Mouse (Mus musculus) lung, postnatal 0 days (tissue): ENCODE measurements around the gene Gsg1l. TPM values are rescaled to one million over a fixed set of nuclear protein-coding genes. Genes with fewer than 3 reads are reported as not detected.

ENCODE experiments used
- ATAC-seq: fragments of 200-750 bp; cut with Nextera tagmentation; 2 replicates; pipeline ENCODE4 v1.8.0; 2017; ENCODE audit warnings: moderate library complexity
- DNase-seq: peaks from one replicate; pipeline ENCODE4 v3.0.0-alpha.2; 2016; ENCODE audit warnings: low spot score
- H3K27ac ChIP-seq: fragments of 300-500 bp; sonication (generic); 2 replicates; pipeline ENCODE4 v1.5.1; 2014; ENCODE audit warnings: antibody characterized with exemption, mild to moderate bottlenecking, low read length, mixed read lengths
- H3K27me3 ChIP-seq: fragments of 300-500 bp; sonication (generic); replicated peaks from 2 replicates; pipeline ENCODE4 v1.6.1; 2014; ENCODE audit warnings: low read length, mixed read lengths; ENCODE audit not compliant: insufficient read depth
- H3K36me3 ChIP-seq: fragments of 300-500 bp; sonication (generic); 2 replicates; pipeline ENCODE4 v1.6.1; 2014; ENCODE audit warnings: low read length, mixed read lengths; ENCODE audit not compliant: insufficient read depth
- H3K4me1 ChIP-seq: fragments of 300-500 bp; sonication (generic); 2 replicates; pipeline ENCODE4 v1.6.1; 2014; ENCODE audit warnings: antibody characterized with exemption, low read depth, low read length, mixed read lengths; ENCODE audit not compliant: insufficient read depth
- H3K4me2 ChIP-seq: fragments of 300-500 bp; sonication (generic); replicated peaks from 2 replicates; pipeline ENCODE4 v1.6.1; 2014; ENCODE audit warnings: low read depth, mild to moderate bottlenecking, low read length, moderate library complexity, mixed read lengths
- H3K4me3 ChIP-seq: fragments of 300-500 bp; sonication (generic); 2 replicates; pipeline ENCODE4 v1.5.1; 2014; ENCODE audit warnings: low read depth, low read length
- H3K9ac ChIP-seq: fragments of 300-500 bp; sonication (generic); replicated peaks from 2 replicates; pipeline ENCODE4 v1.6.1; 2014; ENCODE audit warnings: low read depth, mild to moderate bottlenecking
- H3K9me3 ChIP-seq: fragments of 300-500 bp; sonication (generic); 2 replicates; pipeline ENCODE4 v1.6.1; 2016; ENCODE audit warnings: low read length, mixed read lengths
- CTCF ChIP-seq: IDR thresholded peaks from 2 replicates; pipeline ENCODE4 v1.5.1; 2016; ENCODE audit warnings: antibody characterized with exemption, mild to moderate bottlenecking
- EP300 ChIP-seq: IDR thresholded peaks from 2 replicates; pipeline ENCODE4 v1.6.1; 2016; ENCODE audit warnings: antibody characterized with exemption, mild to moderate bottlenecking, control low read depth
- WGBS: fragments of 180-500 bp; shearing (Covaris S2); extraction: QIAGEN DNeasy Blood & Tissue Kit; methylation state at CpG from one replicate; pipeline ENCODE4 v1.1.7; 2014; 5-methylcytosine and 5-hydroxymethylcytosine counted together
- polyA plus RNA-seq: library from polyadenylated mRNA; unstranded; fragments of >200 nt; fragmentation: Nextera tagmentation; extraction: Ambion mirVana; gene quantifications from 2 replicates; pipeline ENCODE4 v1.2.1, GENCODE M21; 2015

Gene Gsg1l
- polyA plus RNA-seq, 1 experiment from 2014 or later = 0.66 TPM

DNA sequence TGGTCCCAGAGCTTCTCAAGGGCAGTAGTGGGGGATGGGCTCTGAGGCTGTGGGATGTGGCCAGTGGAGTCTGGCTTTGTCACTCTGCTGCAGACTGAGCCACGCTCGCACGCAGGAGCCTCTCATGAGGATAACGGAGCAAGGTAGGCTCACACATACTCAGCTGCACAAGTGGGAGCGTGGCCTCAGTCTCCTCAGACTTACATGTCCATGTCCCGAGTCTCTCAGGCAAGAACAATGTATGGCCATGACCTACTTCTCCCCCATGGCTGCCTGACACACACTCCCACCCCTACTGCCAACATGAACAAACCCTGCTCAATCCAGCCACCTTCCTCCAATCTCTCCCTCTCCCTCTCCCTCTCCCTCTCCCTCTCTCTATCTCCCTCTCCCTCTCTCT lies 106.8 kb downstream of the Gsg1l start:
- no peak for ATAC-seq
- Histone ChIP-seq H3K27ac (no peak overlapping the region), H3K27me3 (no peaks in the 10 kb centered on the region), H3K9me3 (no peaks in the 10 kb centered on the region), H3K9ac (no peak overlapping the region), H3K4me2 (no peak overlapping the region), H3K36me3 (no peaks in the 10 kb centered on the region), H3K4me1 (no peaks in the 10 kb centered on the region), H3K4me3 (no peak overlapping the region)
- no peak for DNase-seq
- no peak for TF ChIP-seq CTCF
- no peak for TF ChIP-seq EP300
- WGBS = 68% methylated on average over 6 of the region's 6 CpGs

DNA sequence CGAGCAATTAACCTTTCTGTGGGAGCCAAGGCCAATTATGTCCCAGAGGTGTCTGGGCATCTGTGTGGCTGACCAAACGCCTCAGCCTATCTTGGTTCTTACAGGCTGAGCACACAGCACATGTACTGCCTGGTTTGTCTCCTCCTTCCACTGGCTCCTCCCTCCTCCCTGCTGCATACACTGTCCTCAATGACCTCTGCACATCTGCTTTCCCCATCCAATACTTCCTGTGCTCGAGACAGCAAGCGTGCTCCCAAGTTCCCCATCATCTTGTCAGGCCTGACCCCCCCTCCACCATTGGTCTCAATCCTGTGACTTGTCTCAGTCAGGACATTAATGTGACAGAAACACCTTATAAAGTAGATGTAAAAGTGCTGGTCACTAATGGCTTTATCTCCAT lies 108.3 kb downstream of the Gsg1l start:
- no peak for DNase-seq

DNA sequence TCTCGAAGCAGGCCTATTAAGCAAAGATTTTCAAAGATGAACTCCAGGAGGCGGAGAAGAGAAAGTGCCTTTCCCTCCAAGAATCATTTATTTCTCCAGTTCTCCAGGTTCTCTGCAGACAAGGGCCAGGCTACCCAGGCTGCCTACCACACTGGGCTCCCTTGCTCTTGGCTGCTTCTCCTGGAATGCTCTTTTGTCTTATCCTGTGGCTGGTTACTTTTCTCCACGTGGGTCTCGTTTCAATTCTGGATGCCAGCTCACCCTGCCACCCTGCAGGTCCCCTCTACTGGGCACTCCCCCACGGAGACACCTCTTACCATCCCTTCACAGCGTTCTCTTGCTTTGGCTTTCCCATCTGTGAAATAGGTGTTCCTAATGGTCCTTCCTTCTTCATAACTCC lies 109.4 kb downstream of the Gsg1l start:
- WGBS = 66% methylated on average over 6 of the region's 6 CpGs
- ATAC-seq (no peak), DNase-seq (no peak)
- H3K27me3 ChIP-seq = no peaks in the 10 kb centered on the region
- H3K9me3 ChIP-seq = no peaks in the 10 kb centered on the region
- TF ChIP-seq CTCF (no peak), EP300 (no peak)
- no peaks in the 10 kb centered on the region for H3K36me3 ChIP-seq
- no peak overlapping the region for H3K9ac ChIP-seq
- no peak overlapping the region for H3K27ac ChIP-seq
- H3K4me3 ChIP-seq = no peak overlapping the region
- H3K4me2 ChIP-seq = no peak overlapping the region
- no peaks in the 10 kb centered on the region for H3K4me1 ChIP-seq

More for the DNA sequence above, 108.3 kb downstream of the Gsg1l start:
- H3K9me3 ChIP-seq = no peaks in the 10 kb centered on the region
- H3K4me2 ChIP-seq = no peak overlapping the region
- H3K27me3 ChIP-seq = no peaks in the 10 kb centered on the region
- 49% methylated on average over 4 of the region's 4 CpGs for whole genome bisulfite sequencing
- ATAC-seq = no peak
- no peak overlapping the region for H3K9ac ChIP-seq
- H3K36me3 ChIP-seq = no peaks in the 10 kb centered on the region
- no peak overlapping the region for H3K4me3 ChIP-seq
- TF ChIP-seq EP300 (no peak), CTCF (no peak)
- no peaks in the 10 kb centered on the region for H3K4me1 ChIP-seq
- H3K27ac ChIP-seq = no peak overlapping the region

- TF ChIP-seq CTCF (no peak), EP300 (no peak)
- Histone ChIP-seq H3K4me3 (no peak overlapping the region), H3K4me1 (no peaks in the 10 kb centered on the region), H3K27ac (no peak overlapping the region), H3K9ac (no peak overlapping the region), H3K4me2 (no peak overlapping the region), H3K36me3 (no peaks in the 10 kb centered on the region), H3K27me3 (no peaks in the 10 kb centered on the region), H3K9me3 (no peaks in the 10 kb centered on the region)
- no peak for DNase-seq
- no peak for ATAC-seq
- WGBS = 40% methylated on average over 7 of the region's 7 CpGs
Measured at GRCm38 (mm10) chr7:125972174-125972672, 110.0 kb downstream of the Gsg1l start.

- DNase-seq (no peak), ATAC-seq (no peak)
- H3K9ac ChIP-seq = no peak overlapping the region
- no peaks in the 10 kb centered on the region for H3K36me3 ChIP-seq
- 50% methylated on average over 3 of the region's 3 CpGs for WGBS
- no peak for TF ChIP-seq EP300
- no peak for TF ChIP-seq CTCF
- no peaks in the 10 kb centered on the region for H3K4me1 ChIP-seq
- H3K27me3 ChIP-seq = no peaks in the 10 kb centered on the region
- H3K4me3 ChIP-seq = no peak overlapping the region
- no peaks in the 10 kb centered on the region for H3K9me3 ChIP-seq
- no peak overlapping the region for H3K4me2 ChIP-seq
- no peak overlapping the region for H3K27ac ChIP-seq
Measured at GRCm38 (mm10) chr7:125969076-125969475, 113.1 kb downstream of the Gsg1l start.

DNA sequence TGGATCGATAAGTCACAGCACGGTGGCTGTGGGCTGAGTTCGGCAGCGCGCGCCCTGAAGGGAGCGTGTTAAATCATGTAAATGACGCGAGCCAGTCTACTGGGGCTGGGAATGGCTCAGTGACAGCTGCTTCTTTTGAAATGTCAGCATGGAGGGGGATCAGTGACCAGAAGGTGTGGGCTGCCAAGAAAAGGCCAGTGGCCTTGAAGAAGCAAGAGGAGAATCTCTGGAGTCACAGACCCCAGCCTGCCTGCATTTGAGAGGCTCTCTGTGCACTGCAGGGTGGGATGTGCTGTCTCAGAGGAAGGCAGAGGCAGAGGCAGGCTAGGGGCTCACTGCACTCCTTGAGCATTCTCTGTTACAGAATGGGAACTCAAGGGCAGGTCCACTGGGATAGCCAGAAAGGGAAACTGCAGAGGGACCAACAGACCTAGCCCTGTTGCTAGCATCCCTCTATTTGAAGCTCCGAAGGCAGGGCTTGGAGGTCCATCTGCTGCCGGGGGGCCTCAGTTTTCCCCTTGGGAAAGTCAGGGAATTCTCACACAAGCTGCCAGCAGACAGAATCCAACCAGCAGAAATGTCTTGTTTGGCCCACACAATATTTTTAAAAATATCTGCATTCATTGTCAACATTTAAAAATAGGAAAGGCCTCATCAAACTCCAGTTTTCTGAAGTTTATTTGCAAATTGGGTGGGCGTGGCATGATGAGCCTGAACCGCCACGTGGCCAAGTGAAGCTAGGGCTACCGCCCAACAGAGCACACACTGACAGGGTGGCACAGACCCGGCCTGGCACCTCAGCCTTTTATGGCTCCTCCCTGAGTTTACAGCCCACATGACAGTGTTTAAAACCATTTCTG lies 115.6 kb downstream of the Gsg1l start:
- no peaks in the 10 kb centered on the region for H3K27me3 ChIP-seq
- no peaks in the 10 kb centered on the region for H3K9me3 ChIP-seq
- H3K36me3 ChIP-seq = no peaks in the 10 kb centered on the region
- no peak overlapping the region for H3K9ac ChIP-seq
- no peaks in the 10 kb centered on the region for H3K4me1 ChIP-seq
- no peak overlapping the region for H3K4me2 ChIP-seq
- H3K4me3 ChIP-seq = no peak overlapping the region
- WGBS = 41% methylated on average over 16 of the region's 16 CpGs
- H3K27ac ChIP-seq = no peak overlapping the region
- ATAC-seq (peak; percentile 48; the same call in 1 of the 2 replicates), DNase-seq (peak; percentile 55)
- TF ChIP-seq CTCF = no peak
- TF ChIP-seq EP300 = no peak
